Comparison of ENCODE assay signal across 8 mouse cellular contexts in the genomic region with DNA sequence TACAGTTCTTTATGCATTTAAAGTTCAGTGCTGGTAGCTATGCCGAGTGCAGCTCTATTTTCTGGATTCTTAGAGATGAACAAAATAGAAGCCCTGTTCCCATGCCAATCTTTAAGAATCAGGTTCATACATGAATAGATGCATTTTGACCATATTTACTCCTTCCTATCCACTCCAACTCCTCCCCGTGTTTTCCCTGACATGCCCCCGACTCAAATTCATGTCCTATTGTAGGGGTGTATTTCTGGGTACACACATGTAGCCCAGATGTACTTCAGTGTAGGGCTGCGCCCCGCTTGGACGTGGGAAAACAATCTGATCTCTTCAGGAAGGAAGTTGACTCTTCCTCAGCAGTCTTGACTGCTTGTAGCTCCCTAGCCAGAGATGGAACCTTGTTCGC. TPM values are rescaled to one million over a fixed set of nuclear protein-coding genes. Genes with fewer than 3 reads are reported as not detected.
DNase-seq lines count a peak whose midpoint lies in the region; ATAC-seq and TF ChIP-seq lines count a peak whose summit lies in the region.

No protein-coding gene starts in this region.

- no peak for TF ChIP-seq CTCF in liver, postnatal 0 days (IDR thresholded peaks at IDR 0.05; ENCODE audit: low read depth)

- 0 out of 2 replicates have a peak, but pooled peaks cover 8% of the 10 kb centered on the region for H3K36me3 ChIP-seq in embryonic facial prominence, embryonic 13.5 days
- H3K36me3 ChIP-seq in hindbrain, embryonic 16.5 days (ENCODE audit: control insufficient read depth, insufficient read depth, low read length): no peaks in the 10 kb centered on the region
- no peaks in the 10 kb centered on the region for H3K36me3 ChIP-seq in liver, postnatal 0 days (replicated peaks; ENCODE audit: insufficient read depth, low read length)
- H3K36me3 ChIP-seq in stomach, embryonic 16.5 days (ENCODE audit: control insufficient read depth, insufficient read depth, low read length): no peaks in the 10 kb centered on the region

- peak overlapping the region; percentile 89 for H3K4me3 ChIP-seq in embryonic facial prominence, embryonic 13.5 days
- H3K4me3 ChIP-seq in hindbrain, embryonic 16.5 days (ENCODE audit: low read length): peak overlapping the region; percentile 96
- H3K4me3 ChIP-seq in liver, postnatal 0 days (ENCODE audit: low read depth, low read length): peak overlapping the region; percentile 87
- H3K4me3 ChIP-seq in stomach, embryonic 16.5 days (replicated peaks; ENCODE audit: low read length): peak overlapping the region; percentile 95

- H3K9ac ChIP-seq in embryonic facial prominence, embryonic 13.5 days: peak overlapping the region; percentile 81
- H3K9ac ChIP-seq in hindbrain, embryonic 16.5 days (ENCODE audit: low read depth, low read length): peak overlapping the region; percentile 69
- peak overlapping the region; percentile 96 for H3K9ac ChIP-seq in liver, postnatal 0 days (replicated peaks)
- H3K9ac ChIP-seq in stomach, embryonic 16.5 days (ENCODE audit: low read length): peak overlapping the region; percentile 75

- no peaks in the 10 kb centered on the region for H3K9me3 ChIP-seq in embryonic facial prominence, embryonic 13.5 days
- no peaks in the 10 kb centered on the region for H3K9me3 ChIP-seq in hindbrain, embryonic 16.5 days (ENCODE audit: control insufficient read depth, low read length)
- no peaks in the 10 kb centered on the region for H3K9me3 ChIP-seq in liver, postnatal 0 days (ENCODE audit: low read length)
- H3K9me3 ChIP-seq in stomach, embryonic 16.5 days (replicated peaks; ENCODE audit: control insufficient read depth, low read length): no peaks in the 10 kb centered on the region

- H3K27ac ChIP-seq in embryonic facial prominence, embryonic 13.5 days: peak overlapping the region; percentile 100
- peak overlapping the region; percentile 68 for H3K27ac ChIP-seq in hindbrain, embryonic 16.5 days (ENCODE audit: low read depth, low read length)
- H3K27ac ChIP-seq in liver, postnatal 0 days (ENCODE audit: low read depth): peak overlapping the region; percentile 98
- H3K27ac ChIP-seq in stomach, embryonic 16.5 days (ENCODE audit: low read length): peak overlapping the region; percentile 100

- peak overlapping the region; percentile 69 for H3K4me2 ChIP-seq in embryonic facial prominence, embryonic 13.5 days
- H3K4me2 ChIP-seq in hindbrain, embryonic 16.5 days (ENCODE audit: low read length): peak overlapping the region; percentile 76
- H3K4me2 ChIP-seq in liver, postnatal 0 days (ENCODE audit: low read depth, low read length): peak overlapping the region; percentile 87
- peak overlapping the region; percentile 91 for H3K4me2 ChIP-seq in stomach, embryonic 16.5 days (ENCODE audit: low read depth, low read length)

- peak; percentile 8 for DNase-seq in kidney, adult 11 months
- no peak for DNase-seq in kidney, adult 18-20 months
- peak; percentile 58 for DNase-seq in Muller cell, postnatal 12 days (ENCODE audit: inconsistent ontology term)
- peak; percentile 16 for DNase-seq in liver, postnatal 0 days
- no peak for DNase-seq in gastrocnemius, postnatal 25 days

- 8% methylated on average over 7 of the region's 7 CpGs for WGBS in embryonic facial prominence, embryonic 13.5 days
- WGBS in hindbrain, embryonic 16.5 days: 13% methylated on average over 7 of the region's 7 CpGs
- 9% methylated on average over 7 of the region's 7 CpGs for WGBS in liver, postnatal 0 days (ENCODE audit: insufficient replicate concordance)
- 12% methylated on average over 7 of the region's 7 CpGs for WGBS in stomach, embryonic 16.5 days

- 0 out of 2 replicates have a peak, but pooled peaks have one; percentile 27 for ATAC-seq in embryonic facial prominence, embryonic 13.5 days (ENCODE audit: insufficient number of reproducible peaks, insufficient read depth, low FRiP score, low TSS enrichment, low read depth)
- ATAC-seq in hindbrain, embryonic 16.5 days: peak; percentile 25
- no peak; the same call in 1 of the 2 replicates for ATAC-seq in liver, postnatal 0 days
- no peak for ATAC-seq in stomach, embryonic 16.5 days (ENCODE audit: insufficient read depth, low FRiP score)

- no peak for TF ChIP-seq EP300 in liver, postnatal 0 days (IDR thresholded peaks at IDR 0.05; ENCODE audit: low read depth)

- no peaks in the 10 kb centered on the region for H3K27me3 ChIP-seq in embryonic facial prominence, embryonic 13.5 days
- H3K27me3 ChIP-seq in hindbrain, embryonic 16.5 days (replicated peaks; ENCODE audit: control insufficient read depth, insufficient read depth, low read length): no peaks in the 10 kb centered on the region
- no peaks in the 10 kb centered on the region for H3K27me3 ChIP-seq in liver, postnatal 0 days (ENCODE audit: insufficient read depth, low read length)
- H3K27me3 ChIP-seq in stomach, embryonic 16.5 days (ENCODE audit: control insufficient read depth, insufficient read depth, low read length): no peaks in the 10 kb centered on the region

- H3K4me1 ChIP-seq in embryonic facial prominence, embryonic 13.5 days: peaks cover 13% of the 10 kb centered on the region
- peaks cover 12% of the 10 kb centered on the region for H3K4me1 ChIP-seq in hindbrain, embryonic 16.5 days (ENCODE audit: control insufficient read depth, insufficient read depth, low read depth, low read length)
- H3K4me1 ChIP-seq in liver, postnatal 0 days (ENCODE audit: insufficient read depth): peaks cover 17% of the 10 kb centered on the region
- peaks cover 7% of the 10 kb centered on the region; the same call in 1 of the 2 replicates for H3K4me1 ChIP-seq in stomach, embryonic 16.5 days (ENCODE audit: control insufficient read depth, insufficient read depth, low read length)

RNA-seq across cellular contexts. Expression of a gene that starts 0.5 kb away (rescaled TPM):
- polyA plus RNA-seq in embryonic facial prominence, embryonic 13.5 days (2015; fragmentation: Nextera tagmentation; extraction: Ambion mirVana): 53.1 and 62.1 TPM in 2 replicates
- polyA plus RNA-seq in hindbrain, embryonic 16.5 days (2015; fragmentation: Nextera tagmentation; extraction: Ambion mirVana): 51.2 and 55.5 TPM in 2 replicates
- polyA plus RNA-seq in liver, postnatal 0 days (2015; fragmentation: Nextera tagmentation; extraction: Ambion mirVana): 6.3 and 7.6 TPM in 2 replicates
- 38.0 and 41.7 TPM in 2 replicates for polyA plus RNA-seq in stomach, embryonic 16.5 days (2015; fragmentation: Nextera tagmentation; extraction: Ambion mirVana)
- total RNA-seq in gastrocnemius, postnatal 25 days (2021): 1 to 10 TPM; 8.6 to 9.4 TPM

Comparison
In these comparisons a context has a peak if more than half of its experiments do, and no peak if none do; other contexts are left out.
1. DNase-seq: peak in kidney, adult 11 months (single experiment), Muller cell, postnatal 12 days (single experiment) and liver, postnatal 0 days (single experiment); none in kidney, adult 18-20 months (single experiment) and gastrocnemius, postnatal 25 days (single experiment).
2. ATAC-seq: peak in embryonic facial prominence, embryonic 13.5 days (single experiment) and hindbrain, embryonic 16.5 days (single experiment); none in liver, postnatal 0 days (single experiment) and stomach, embryonic 16.5 days (single experiment).
3. Peak in every context shown above with its lines, with median percentiles within 50 percentile points of each other: H3K27ac ChIP-seq, H3K4me2 ChIP-seq, H3K4me3 ChIP-seq and H3K9ac ChIP-seq.